Mouse (Mus musculus): Measurements from ENCODE around the gene Pigh.

DNA sequence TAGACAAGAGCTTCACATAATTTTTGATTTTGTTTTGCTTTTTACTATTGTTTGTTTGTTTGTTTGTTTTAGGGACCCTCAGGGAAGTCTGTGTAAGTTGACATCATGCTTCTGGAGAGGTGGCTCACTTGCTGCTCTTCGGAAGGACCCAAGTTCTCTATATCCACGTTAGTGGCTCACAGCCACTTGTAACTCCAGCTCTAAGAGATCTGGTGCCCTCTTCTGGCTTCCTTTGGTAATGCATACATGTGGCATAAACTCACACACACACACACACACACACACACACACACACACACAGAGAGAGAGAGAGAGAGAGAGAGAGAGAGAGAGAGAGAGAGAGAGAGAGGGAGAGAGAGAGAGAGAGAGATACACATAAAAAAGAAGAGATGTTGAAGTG lies 15.1 kb upstream of the Pigh start:
- TF ChIP-seq CTCF (IDR thresholded peaks at IDR 0.05; ENCODE audit: low read depth): no peak
- TF ChIP-seq EP300 (IDR thresholded peaks at IDR 0.05; ENCODE audit: low read depth): no peak
